Mouse (Mus musculus) ES-E14 (cell line): ENCODE data around the gene Fem1b. TPM values are rescaled to one million over a fixed set of nuclear protein-coding genes. Genes with fewer than 3 reads are reported as not detected.
A peak's percentile ranks its signal among the peaks of the same experiment; 100 is the strongest.

Experiments used
- DNase-seq: peaks from one replicate; pipeline ENCODE4 v3.0.0-alpha.2; 2013; ENCODE audit warnings: low read depth, low spot score
- H3K27ac ChIP-seq: 2 replicates; pipeline ENCODE4 v1.5.1; 2012; ENCODE audit warnings: low read depth, mild to moderate bottlenecking, low read length, moderate library complexity, mixed read lengths; ENCODE audit not compliant: poor library complexity, insufficient read depth, severe bottlenecking
- H3K36me3 ChIP-seq: 2 replicates; pipeline ENCODE4 v1.6.1; 2012; ENCODE audit warnings: mild to moderate bottlenecking, low read length, moderate library complexity, mixed read lengths; ENCODE audit not compliant: control insufficient read depth, poor library complexity, insufficient read depth, severe bottlenecking
- H3K4me1 ChIP-seq, 2 experiments: fragments of 150-350 bp in 1 of 2; sonication (generic) in 1 of 2; 2 replicates each; pipeline ENCODE4 v1.6.1; 2012; ENCODE audit warnings: low read length in 2 of 2, mild to moderate bottlenecking in 1 of 2, mixed read lengths in 1 of 2; ENCODE audit not compliant: control insufficient read depth in 2 of 2, insufficient read depth in 2 of 2, poor library complexity in 1 of 2
- H3K4me3 ChIP-seq, 2 experiments: fragments of 150-350 bp in 1 of 2; sonication (generic) in 1 of 2; 2 replicates each; pipeline ENCODE4 v1.5.1; 2012; ENCODE audit warnings: low read length in 2 of 2, low read depth in 1 of 2, mild to moderate bottlenecking in 1 of 2, mixed read lengths in 1 of 2; ENCODE audit not compliant: insufficient read depth in 1 of 2, poor library complexity in 1 of 2, severe bottlenecking in 1 of 2
- H3K9ac ChIP-seq: 2 replicates; pipeline ENCODE4 v1.6.1; 2012; ENCODE audit warnings: low read depth, mild to moderate bottlenecking, low read length, mixed read lengths; ENCODE audit not compliant: poor library complexity, insufficient read depth, severe bottlenecking
- H3K9me3 ChIP-seq: fragments of 150-350 bp; sonication (generic); 2 replicates; pipeline ENCODE4 v1.6.1; 2012; ENCODE audit warnings: low read depth, mild to moderate bottlenecking, low read length; ENCODE audit not compliant: control insufficient read depth, insufficient read depth
- CHD2 ChIP-seq: IDR thresholded peaks from 2 replicates; pipeline ENCODE4 v1.6.1; 2014; ENCODE audit warnings: mild to moderate bottlenecking, low read depth, low read length, inconsistent platforms
- HCFC1 ChIP-seq: IDR thresholded peaks from 2 replicates; pipeline ENCODE4 v1.6.1; 2012; ENCODE audit warnings: low read length, inconsistent platforms, borderline replicate concordance; ENCODE audit not compliant: insufficient read depth
- MAFK ChIP-seq: IDR thresholded peaks from 2 replicates; pipeline ENCODE4 v1.6.1; 2014; ENCODE audit warnings: mild to moderate bottlenecking, low read depth, low read length, inconsistent platforms; ENCODE audit not compliant: insufficient read depth
- ZC3H11A ChIP-seq: IDR thresholded peaks from 2 replicates; pipeline ENCODE4 v1.6.1; 2012; ENCODE audit warnings: low read depth, mild to moderate bottlenecking, inconsistent platforms, low read length, borderline replicate concordance
- ZNF384 ChIP-seq: IDR thresholded peaks from 2 replicates; pipeline ENCODE4 v1.6.1; 2012; ENCODE audit warnings: low read depth, low read length, inconsistent platforms
- in situ Hi-C, 2 experiments: fragments of 600-800 bp; cut with MboI; formaldehyde crosslinking; loops; one replicate each; pipeline ENCODE4 v1.15.1; 2025; ENCODE audit warnings: low sequenced_read_pairs in 2 of 2, inconsistent platforms in 1 of 2; ENCODE audit not compliant: unreplicated experiment in 2 of 2
- total RNA-seq: library from RNA; depleted of rRNA; stranded (reverse); fragments of 300-350 nt; gene quantifications from 2 replicates; pipeline ENCODE4 v1.2.3, GENCODE M21; 2012; rRNA removed

Fem1b gene
- total RNA-seq, 1 experiment: 94.4 TPM

GRCm38 (mm10) chr9:62750381-62750780, 61.4 kb downstream of the Fem1b start:
- H3K36me3 ChIP-seq: no peaks in the 10 kb centered on the region
- H3K9me3 ChIP-seq: no peaks in the 10 kb centered on the region
- H3K4me1 ChIP-seq: 0 out of 4 replicates have a peak, but pooled peaks cover 0 to 2% of the 10 kb centered on the region in 2 experiments
- no peak overlapping the region for H3K4me3 ChIP-seq
- DNase-seq: no peak
- no peak for TF ChIP-seq ZNF384
- no peak for TF ChIP-seq HCFC1
- TF ChIP-seq CHD2: no peak
- TF ChIP-seq ZC3H11A: no peak
- TF ChIP-seq MAFK: no peak
- H3K9ac ChIP-seq: no peak overlapping the region
- in situ Hi-C loops: no loop called here
- no peak overlapping the region for H3K27ac ChIP-seq

GRCm38 (mm10) chr9:62749666-62750065, 62.1 kb downstream of the Fem1b start:
- DNase-seq: no peak
- in situ Hi-C loops: no loop called here

GRCm38 (mm10) chr9:62746646-62747045, 65.1 kb downstream of the Fem1b start:
- Histone ChIP-seq H3K4me3 (no peak overlapping the region), H3K9me3 (no peaks in the 10 kb centered on the region), H3K4me1 (no peaks in the 10 kb centered on the region), H3K9ac (no peak overlapping the region), H3K36me3 (no peaks in the 10 kb centered on the region), H3K27ac (no peak overlapping the region)
- TF ChIP-seq CHD2 (no peak), ZC3H11A (no peak), ZNF384 (no peak), HCFC1 (no peak), MAFK (no peak)
- DNase-seq: no peak
- in situ Hi-C loops: no loop called here

More at GRCm38 (mm10) chr9:62749666-62750065, 62.1 kb downstream of the Fem1b start:
- Histone ChIP-seq H3K9ac (no peak overlapping the region), H3K27ac (no peak overlapping the region), H3K4me3 (no peak overlapping the region), H3K36me3 (no peaks in the 10 kb centered on the region), H3K9me3 (no peaks in the 10 kb centered on the region), H3K4me1 (0 out of 4 replicates have a peak, but pooled peaks cover 0 to 2% of the 10 kb centered on the region in 2 experiments)
- no peak for TF ChIP-seq ZNF384

GRCm38 (mm10) chr9:62744558-62745275, 67.0 kb downstream of the Fem1b start:
- in situ Hi-C loops: no loop called here
- no peaks in the 10 kb centered on the region for H3K4me1 ChIP-seq
- no peak for TF ChIP-seq ZNF384
- TF ChIP-seq MAFK: no peak
- no peaks in the 10 kb centered on the region for H3K36me3 ChIP-seq
- no peaks in the 10 kb centered on the region for H3K9me3 ChIP-seq
- H3K9ac ChIP-seq: no peak overlapping the region
- H3K4me3 ChIP-seq: no peak overlapping the region
- H3K27ac ChIP-seq: no peak overlapping the region
- DNase-seq: peak; percentile 33

Other genes starting within 250 kb of the Fem1b start
- 1.0 and 1.3 TPM in 2 replicates for gene Itga11, start 134.1 kb downstream of the Fem1b start, total RNA-seq
- 19.4 and 33.7 TPM in 2 replicates for gene Cln6, start 26.9 kb upstream of the Fem1b start, total RNA-seq
- 10.2 and 23.9 TPM in 2 replicates for gene Calml4, start 46.1 kb upstream of the Fem1b start, total RNA-seq
- gene Pias1, start 176.0 kb upstream of the Fem1b start, total RNA-seq: 12.6 and 12.7 TPM in 2 replicates